Mouse (Mus musculus) heart, adult 2 months (tissue): ENCODE data around the gene Aldh1l1.

Experiments used
- CTCF ChIP-seq: fragments of 200-600 bp; IDR thresholded peaks from 2 replicates; pipeline ENCODE4 v1.8.1; 2022; ENCODE audit warnings: antibody characterized with exemption, mild to moderate bottlenecking, moderate library complexity
- EP300 ChIP-seq: fragments of 200-500 bp; IDR thresholded peaks from 2 replicates; pipeline ENCODE4 v1.6.1; 2011; ENCODE audit warnings: low read depth, low read length, control low read depth; ENCODE audit not compliant: insufficient read depth
- POLR2A ChIP-seq: fragments of 200-500 bp; IDR thresholded peaks from 2 replicates; pipeline ENCODE4 v1.6.1; 2011; ENCODE audit warnings: mild to moderate bottlenecking, low read depth, low read length, control low read depth; ENCODE audit not compliant: insufficient read depth

GRCm38 (mm10) chr6:90569736-90570383 lies 83.6 kb downstream of the Aldh1l1 start:
- TF ChIP-seq POLR2A (no peak), CTCF (no peak), EP300 (no peak)
